Mouse (Mus musculus): ENCODE data around the gene Slc22a21. TPM values are rescaled to one million over a fixed set of nuclear protein-coding genes. Genes with fewer than 3 reads are reported as not detected.
A peak's percentile ranks its signal among the peaks of the same experiment; 100 is the strongest.

The Slc22a21 gene
- polyA plus RNA-seq, 1 experiment from 2014 or later = 9.9 TPM

DNA sequence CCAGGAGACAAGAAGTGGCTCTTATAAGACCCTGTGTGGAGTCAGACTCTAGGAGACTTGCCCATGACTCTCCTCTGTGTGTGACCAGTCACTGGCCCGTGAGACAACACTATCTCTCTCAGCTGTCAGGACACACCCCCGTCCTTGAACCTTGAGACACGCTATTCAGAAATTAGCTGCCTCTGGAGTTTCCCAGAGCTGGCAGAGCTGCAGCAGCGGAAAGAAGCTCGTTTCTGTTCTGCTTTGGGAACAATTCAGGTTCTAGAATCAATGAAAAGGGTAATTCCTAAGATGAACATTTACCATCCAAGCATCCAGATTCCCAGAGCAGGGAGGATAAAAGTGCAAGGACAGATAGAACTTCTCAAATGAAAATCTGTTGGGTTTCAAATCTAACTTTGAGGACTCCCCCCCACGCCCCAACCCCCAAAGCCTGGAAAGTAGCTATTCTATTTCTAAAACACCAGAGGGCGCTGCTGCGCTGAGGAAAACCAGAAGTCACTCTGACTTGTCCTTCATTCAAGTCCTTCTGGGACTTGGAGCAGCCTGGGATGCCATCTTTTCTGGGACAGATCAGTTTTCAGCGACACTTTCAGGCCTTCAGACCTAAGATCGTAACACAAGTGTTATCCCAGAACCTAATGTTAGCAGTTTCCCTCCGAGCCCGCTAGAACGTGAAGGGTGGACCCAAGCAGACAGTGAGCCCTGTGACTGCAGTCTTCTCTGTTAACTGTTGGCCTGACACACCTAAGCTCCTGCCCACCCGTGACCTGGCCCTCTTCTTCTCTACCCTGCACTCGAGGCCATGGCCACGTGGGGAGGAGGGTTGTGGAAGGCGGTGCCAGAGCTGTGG, 48.8 kb downstream of the Slc22a21 start:
- Histone ChIP-seq H3K9me3 (ENCODE audit: control insufficient read depth, low read length) (no peaks in the 10 kb centered on the region), H3K4me2 (ENCODE audit: low read length) (no peak overlapping the region), H3K4me3 (ENCODE audit: low read depth, low read length) (no peak overlapping the region), H3K36me3 (ENCODE audit: control insufficient read depth, insufficient read depth, low read length) (no peaks in the 10 kb centered on the region), H3K27me3 (replicated peaks; ENCODE audit: control insufficient read depth, insufficient read depth, low read length) (no peaks in the 10 kb centered on the region), H3K9ac (ENCODE audit: low read length) (no peak overlapping the region), H3K27ac (ENCODE audit: low read depth) (no peak overlapping the region), H3K4me1 (replicated peaks; ENCODE audit: control insufficient read depth, insufficient read depth, low read length) (0 out of 2 replicates have a peak, but pooled peaks cover 7% of the 10 kb centered on the region)
- 33% methylated on average over 17 of the region's 17 CpGs for WGBS
- DNase-seq (ENCODE audit: low spot score) (peak; percentile 78), ATAC-seq (replicated peaks; ENCODE audit: low FRiP score, low TSS enrichment, low read depth) (no peak; the same call in 1 of the 2 replicates)

DNA sequence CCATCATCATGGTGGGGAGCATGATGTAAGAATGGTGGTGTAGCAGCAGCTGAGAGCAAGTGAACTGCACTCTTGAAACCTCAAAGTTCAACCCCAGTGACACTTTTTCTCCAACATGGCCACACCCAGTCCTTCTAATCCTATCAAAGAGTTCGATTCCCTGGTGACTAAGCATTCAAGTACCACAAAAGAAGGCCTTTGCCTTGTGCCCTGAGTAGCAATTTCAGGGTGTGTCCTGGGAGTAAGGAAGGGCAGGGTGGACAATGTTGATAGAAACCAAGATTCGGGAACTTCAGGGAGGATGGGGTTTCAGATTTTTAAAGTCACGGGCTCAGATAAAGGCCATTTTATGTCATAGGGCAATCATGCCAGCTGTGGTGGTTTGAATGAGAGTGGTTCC, 50.4 kb downstream of the Slc22a21 start:
- Histone ChIP-seq H3K27me3 (replicated peaks; ENCODE audit: control insufficient read depth, insufficient read depth, low read length) (no peaks in the 10 kb centered on the region), H3K4me2 (ENCODE audit: low read length) (no peak overlapping the region), H3K27ac (ENCODE audit: low read depth) (no peak overlapping the region), H3K4me3 (ENCODE audit: low read depth, low read length) (no peak overlapping the region), H3K9ac (ENCODE audit: low read length) (no peak overlapping the region), H3K4me1 (replicated peaks; ENCODE audit: control insufficient read depth, insufficient read depth, low read length) (0 out of 2 replicates have a peak, but pooled peaks cover 7% of the 10 kb centered on the region), H3K36me3 (ENCODE audit: control insufficient read depth, insufficient read depth, low read length) (no peaks in the 10 kb centered on the region), H3K9me3 (ENCODE audit: control insufficient read depth, low read length) (no peaks in the 10 kb centered on the region)
- DNase-seq (ENCODE audit: low spot score) = no peak
- WGBS = 90% methylated on average over 3 of the region's 3 CpGs
- no peak for ATAC-seq (replicated peaks; ENCODE audit: low FRiP score, low TSS enrichment, low read depth)

GRCm38 (mm10) chr11:53928585-53928984, 51.5 kb downstream of the Slc22a21 start:
- no peak overlapping the region for H3K27ac ChIP-seq (ENCODE audit: low read depth)
- WGBS = 74% methylated on average over 3 of the region's 3 CpGs
- H3K9me3 ChIP-seq (ENCODE audit: control insufficient read depth, low read length) = no peaks in the 10 kb centered on the region
- no peaks in the 10 kb centered on the region for H3K36me3 ChIP-seq (ENCODE audit: control insufficient read depth, insufficient read depth, low read length)
- H3K27me3 ChIP-seq (replicated peaks; ENCODE audit: control insufficient read depth, insufficient read depth, low read length) = no peaks in the 10 kb centered on the region
- H3K4me1 ChIP-seq (replicated peaks; ENCODE audit: control insufficient read depth, insufficient read depth, low read length) = 0 out of 2 replicates have a peak, but pooled peaks cover 7% of the 10 kb centered on the region
- H3K4me2 ChIP-seq (ENCODE audit: low read length) = no peak overlapping the region
- DNase-seq (ENCODE audit: low spot score) (no peak), ATAC-seq (replicated peaks; ENCODE audit: low FRiP score, low TSS enrichment, low read depth) (no peak)
- no peak overlapping the region for H3K4me3 ChIP-seq (ENCODE audit: low read depth, low read length)
- H3K9ac ChIP-seq (ENCODE audit: low read length) = no peak overlapping the region

- Histone ChIP-seq H3K27ac (ENCODE audit: low read depth) (no peak overlapping the region), H3K4me3 (ENCODE audit: low read depth, low read length) (no peak overlapping the region), H3K4me1 (replicated peaks; ENCODE audit: control insufficient read depth, insufficient read depth, low read length) (0 out of 2 replicates have a peak, but pooled peaks cover 2% of the 10 kb centered on the region), H3K27me3 (replicated peaks; ENCODE audit: control insufficient read depth, insufficient read depth, low read length) (no peaks in the 10 kb centered on the region), H3K9me3 (ENCODE audit: control insufficient read depth, low read length) (no peaks in the 10 kb centered on the region), H3K36me3 (ENCODE audit: control insufficient read depth, insufficient read depth, low read length) (no peaks in the 10 kb centered on the region), H3K4me2 (ENCODE audit: low read length) (no peak overlapping the region), H3K9ac (ENCODE audit: low read length) (no peak overlapping the region)
- WGBS = 92% methylated on average over 5 of the region's 5 CpGs
- ATAC-seq (replicated peaks; ENCODE audit: low FRiP score, low TSS enrichment, low read depth) (no peak), DNase-seq (ENCODE audit: low spot score) (no peak)
Measured at GRCm38 (mm10) chr11:53926303-53926702, 53.8 kb downstream of the Slc22a21 start.

- no peak overlapping the region for H3K4me3 ChIP-seq (ENCODE audit: low read depth, low read length)
- DNase-seq (ENCODE audit: low spot score) (no peak), ATAC-seq (replicated peaks; ENCODE audit: low FRiP score, low TSS enrichment, low read depth) (no peak)
- no peaks in the 10 kb centered on the region for H3K4me1 ChIP-seq (replicated peaks; ENCODE audit: control insufficient read depth, insufficient read depth, low read length)
- H3K27ac ChIP-seq (ENCODE audit: low read depth) = no peak overlapping the region
- H3K4me2 ChIP-seq (ENCODE audit: low read length) = no peak overlapping the region
- no peak overlapping the region for H3K9ac ChIP-seq (ENCODE audit: low read length)
- H3K36me3 ChIP-seq (ENCODE audit: control insufficient read depth, insufficient read depth, low read length) = no peaks in the 10 kb centered on the region
- H3K9me3 ChIP-seq (ENCODE audit: control insufficient read depth, low read length) = no peaks in the 10 kb centered on the region
- WGBS = 95% methylated on average over 4 of the region's 4 CpGs
- H3K27me3 ChIP-seq (replicated peaks; ENCODE audit: control insufficient read depth, insufficient read depth, low read length) = no peaks in the 10 kb centered on the region
Measured at GRCm38 (mm10) chr11:53918851-53919250, 61.3 kb downstream of the Slc22a21 start.

DNA sequence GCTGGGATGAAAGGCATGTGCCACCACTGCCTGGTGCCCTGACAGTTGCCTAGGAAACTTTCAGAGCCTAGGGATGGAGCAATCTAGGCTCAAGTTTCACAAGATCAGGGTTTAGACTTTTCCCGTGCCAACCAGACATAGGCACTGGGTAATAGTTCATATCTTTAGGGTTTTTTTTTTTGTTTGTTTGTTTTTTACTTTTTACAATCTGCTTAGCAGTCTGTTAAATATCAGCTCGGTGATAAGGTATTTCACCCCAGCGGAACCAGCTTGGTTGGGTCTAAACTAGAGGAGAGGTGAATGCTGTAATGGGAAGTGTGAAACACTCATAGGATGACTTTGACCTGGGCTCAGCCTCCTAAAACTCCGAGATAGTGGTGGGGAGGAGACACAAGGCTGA, 69.1 kb downstream of the Slc22a21 start:
- no peak for DNase-seq (ENCODE audit: low spot score)
- Histone ChIP-seq H3K4me3 (ENCODE audit: low read depth, low read length) (no peak overlapping the region), H3K27ac (ENCODE audit: low read depth) (no peak overlapping the region), H3K27me3 (replicated peaks; ENCODE audit: control insufficient read depth, insufficient read depth, low read length) (no peaks in the 10 kb centered on the region), H3K4me1 (replicated peaks; ENCODE audit: control insufficient read depth, insufficient read depth, low read length) (no peaks in the 10 kb centered on the region), H3K9me3 (ENCODE audit: control insufficient read depth, low read length) (no peaks in the 10 kb centered on the region), H3K36me3 (ENCODE audit: control insufficient read depth, insufficient read depth, low read length) (no peaks in the 10 kb centered on the region), H3K9ac (ENCODE audit: low read length) (no peak overlapping the region), H3K4me2 (ENCODE audit: low read length) (no peak overlapping the region)
- ATAC-seq (replicated peaks; ENCODE audit: low FRiP score, low TSS enrichment, low read depth) = no peak
- 58% methylated on average over 4 of the region's 4 CpGs for WGBS

- H3K9ac ChIP-seq (ENCODE audit: low read length) = no peak overlapping the region
- no peak overlapping the region for H3K4me2 ChIP-seq (ENCODE audit: low read length)
- H3K9me3 ChIP-seq (ENCODE audit: control insufficient read depth, low read length) = no peaks in the 10 kb centered on the region
- WGBS = 78% methylated on average over 8 of the region's 8 CpGs
- H3K27ac ChIP-seq (ENCODE audit: low read depth) = no peak overlapping the region
- no peaks in the 10 kb centered on the region for H3K36me3 ChIP-seq (ENCODE audit: control insufficient read depth, insufficient read depth, low read length)
- H3K4me1 ChIP-seq (replicated peaks; ENCODE audit: control insufficient read depth, insufficient read depth, low read length) = peaks cover 9% of the 10 kb centered on the region; the same call in 1 of the 2 replicates
- H3K27me3 ChIP-seq (replicated peaks; ENCODE audit: control insufficient read depth, insufficient read depth, low read length) = no peaks in the 10 kb centered on the region
- ATAC-seq (replicated peaks; ENCODE audit: low FRiP score, low TSS enrichment, low read depth) (no peak), DNase-seq (ENCODE audit: low spot score) (no peak)
- no peak overlapping the region for H3K4me3 ChIP-seq (ENCODE audit: low read depth, low read length)
Measured at GRCm38 (mm10) chr11:53908686-53909085, 71.4 kb downstream of the Slc22a21 start.

DNA sequence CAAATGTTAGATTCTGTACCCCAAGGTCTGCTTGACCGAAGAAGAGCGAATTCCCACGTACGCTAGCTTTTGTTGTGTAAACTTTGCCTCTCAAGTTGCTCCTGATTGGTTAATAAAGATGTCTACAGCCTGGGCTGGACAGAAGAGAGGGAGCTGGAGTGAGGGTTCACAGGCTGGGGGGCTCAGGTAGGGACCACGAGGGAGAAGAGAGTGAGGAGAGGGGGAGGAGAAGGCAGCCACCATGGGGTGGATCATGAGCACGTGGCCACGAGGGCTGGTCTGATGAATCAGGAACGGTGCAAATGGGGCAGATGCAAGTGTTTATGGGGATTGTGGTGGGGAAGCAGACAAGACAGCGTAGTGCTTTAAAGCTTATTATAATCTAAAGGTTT, 75.6 kb downstream of the Slc22a21 start:
- Histone ChIP-seq H3K4me2 (ENCODE audit: low read length) (peak overlapping the region; percentile 28; the same call in 1 of the 2 replicates), H3K27ac (ENCODE audit: low read depth) (no peak overlapping the region)

More for the DNA sequence above, 75.6 kb downstream of the Slc22a21 start:
- H3K36me3 ChIP-seq (ENCODE audit: control insufficient read depth, insufficient read depth, low read length) = no peaks in the 10 kb centered on the region
- no peaks in the 10 kb centered on the region for H3K9me3 ChIP-seq (ENCODE audit: control insufficient read depth, low read length)
- H3K4me1 ChIP-seq (replicated peaks; ENCODE audit: control insufficient read depth, insufficient read depth, low read length) = peaks cover 9% of the 10 kb centered on the region; the same call in 1 of the 2 replicates
- H3K27me3 ChIP-seq (replicated peaks; ENCODE audit: control insufficient read depth, insufficient read depth, low read length) = no peaks in the 10 kb centered on the region
- H3K9ac ChIP-seq (ENCODE audit: low read length) = no peak overlapping the region
- WGBS = 56% methylated on average over 9 of the region's 9 CpGs
- ATAC-seq (replicated peaks; ENCODE audit: low FRiP score, low TSS enrichment, low read depth) (no peak), DNase-seq (ENCODE audit: low spot score) (no peak)
- H3K4me3 ChIP-seq (ENCODE audit: low read depth, low read length) = no peak overlapping the region

All from intestine, embryonic 14.5 days (tissue).